8 mouse cellular contexts compared by ENCODE assay signal in genomic region chr11:97308806-97309450, GRCm38 (mm10). TPM values are rescaled to one million over a fixed set of nuclear protein-coding genes. Genes with fewer than 3 reads are reported as not detected.
DNase-seq lines count a peak whose midpoint lies in the region; ATAC-seq and TF ChIP-seq lines count a peak whose summit lies in the region.

No protein-coding gene starts in this region.

- no peaks in the 10 kb centered on the region for H3K36me3 ChIP-seq in lung, embryonic 16.5 days (ENCODE audit: control insufficient read depth, insufficient read depth, low read length)
- H3K36me3 ChIP-seq in embryonic facial prominence, embryonic 15.5 days: no peaks in the 10 kb centered on the region
- no peaks in the 10 kb centered on the region for H3K36me3 ChIP-seq in limb, embryonic 12.5 days
- H3K36me3 ChIP-seq in small intestine, adult 2 months (ENCODE audit: control insufficient read depth, insufficient read depth, low read length): no peaks in the 10 kb centered on the region

- H3K9ac ChIP-seq in lung, embryonic 16.5 days (ENCODE audit: low read length): no peak overlapping the region
- peak overlapping the region; percentile 39; the same call in 1 of the 2 replicates for H3K9ac ChIP-seq in embryonic facial prominence, embryonic 15.5 days
- no peak overlapping the region for H3K9ac ChIP-seq in limb, embryonic 12.5 days (replicated peaks)

- no peak for DNase-seq in lung, postnatal 14 days
- DNase-seq in cerebellum, postnatal 36 days: no peak
- DNase-seq in adrenal gland, postnatal 25 days: no peak
- DNase-seq in retina, postnatal 1 day: no peak

- peaks cover 13% of the 10 kb centered on the region for H3K4me1 ChIP-seq in lung, embryonic 16.5 days (replicated peaks; ENCODE audit: control insufficient read depth, insufficient read depth, low read length)
- peaks cover 25% of the 10 kb centered on the region for H3K4me1 ChIP-seq in embryonic facial prominence, embryonic 15.5 days
- H3K4me1 ChIP-seq in limb, embryonic 12.5 days (replicated peaks): peaks cover 19% of the 10 kb centered on the region
- peaks cover 2% of the 10 kb centered on the region; the same call in 1 of the 2 replicates for H3K4me1 ChIP-seq in small intestine, adult 2 months (ENCODE audit: control insufficient read depth, insufficient read depth, insufficient read length, low read length)

- H3K9me3 ChIP-seq in lung, embryonic 16.5 days (ENCODE audit: control insufficient read depth, low read length): no peaks in the 10 kb centered on the region
- H3K9me3 ChIP-seq in embryonic facial prominence, embryonic 15.5 days (replicated peaks): no peaks in the 10 kb centered on the region
- H3K9me3 ChIP-seq in limb, embryonic 12.5 days: no peaks in the 10 kb centered on the region

- H3K27ac ChIP-seq in lung, embryonic 16.5 days (ENCODE audit: low read length): no peak overlapping the region; the same call in 1 of the 2 replicates
- peak overlapping the region; percentile 79 for H3K27ac ChIP-seq in embryonic facial prominence, embryonic 15.5 days (replicated peaks)
- H3K27ac ChIP-seq in limb, embryonic 12.5 days: no peak overlapping the region
- H3K27ac ChIP-seq in small intestine, adult 2 months (ENCODE audit: insufficient read depth, low read depth, low read length): peak overlapping the region; percentile 83

- TF ChIP-seq POLR2A in small intestine, adult 2 months (IDR thresholded peaks at IDR 0.05; ENCODE audit: low read depth, low read length): no peak

- ATAC-seq in lung, embryonic 16.5 days (ENCODE audit: low read depth): no peak
- ATAC-seq in embryonic facial prominence, embryonic 15.5 days (ENCODE audit: insufficient number of reproducible peaks, low FRiP score, low TSS enrichment, low read depth): no peak
- ATAC-seq in limb, embryonic 12.5 days (ENCODE audit: insufficient number of reproducible peaks, insufficient read depth, low FRiP score, low TSS enrichment, low read depth): no peak

- WGBS in lung, embryonic 16.5 days: 26% methylated on average over 3 of the region's 3 CpGs
- 36% methylated on average over 3 of the region's 3 CpGs for WGBS in embryonic facial prominence, embryonic 15.5 days
- WGBS in limb, embryonic 12.5 days: 49% methylated on average over 3 of the region's 3 CpGs
- WGBS in small intestine, adult 2 months: 5% methylated on average over 3 of the region's 3 CpGs

- TF ChIP-seq CTCF in small intestine, adult 2 months (IDR thresholded peaks at IDR 0.05; ENCODE audit: extremely low read depth, insufficient read length, insufficient replicate concordance, low read depth, low read length): no peak

- peak overlapping the region; percentile 73 for H3K4me2 ChIP-seq in lung, embryonic 16.5 days (ENCODE audit: low read depth, low read length)
- peak overlapping the region; percentile 79 for H3K4me2 ChIP-seq in embryonic facial prominence, embryonic 15.5 days (replicated peaks)
- H3K4me2 ChIP-seq in limb, embryonic 12.5 days: peak overlapping the region; percentile 76

- H3K4me3 ChIP-seq in lung, embryonic 16.5 days (ENCODE audit: low read length): no peak overlapping the region; the same call in 1 of the 2 replicates
- peak overlapping the region; percentile 43 for H3K4me3 ChIP-seq in embryonic facial prominence, embryonic 15.5 days (replicated peaks)
- peak overlapping the region; percentile 42 for H3K4me3 ChIP-seq in limb, embryonic 12.5 days (replicated peaks)
- H3K4me3 ChIP-seq in small intestine, adult 2 months (ENCODE audit: low read depth, low read length): peak overlapping the region; percentile 51

- no peaks in the 10 kb centered on the region for H3K27me3 ChIP-seq in lung, embryonic 16.5 days (ENCODE audit: control insufficient read depth, insufficient read depth, low read depth, low read length)
- H3K27me3 ChIP-seq in embryonic facial prominence, embryonic 15.5 days: no peaks in the 10 kb centered on the region
- peaks cover 7% of the 10 kb centered on the region for H3K27me3 ChIP-seq in limb, embryonic 12.5 days
- no peaks in the 10 kb centered on the region for H3K27me3 ChIP-seq in small intestine, adult 2 months (ENCODE audit: control insufficient read depth, insufficient read depth, low read length)

RNA-seq across cellular contexts. Expression of gene Mrpl45, which starts 6.6 kb away (rescaled TPM):
- polyA plus RNA-seq in lung, embryonic 16.5 days (2015; fragmentation: Nextera tagmentation; extraction: Ambion mirVana): 42.2 and 43.0 TPM in 2 replicates
- polyA plus RNA-seq in embryonic facial prominence, embryonic 15.5 days (2015; fragmentation: Nextera tagmentation; extraction: Ambion mirVana): 36.8 and 43.6 TPM in 2 replicates
- polyA plus RNA-seq in limb, embryonic 12.5 days (2016; fragmentation: Nextera tagmentation; extraction: Ambion mirVana): 51.2 and 53.5 TPM in 2 replicates
- polyA plus RNA-seq in small intestine, adult 2 months (2012; rRNA removed): 4.9 and 8.6 TPM in 2 replicates
- 25.9 and 31.6 TPM in 2 replicates for total RNA-seq in adrenal gland, postnatal 25 days (2021)

RNA-seq across cellular contexts. Expression of gene Npepps, which starts 28.5 kb away (rescaled TPM):
- 74.5 and 86.5 TPM in 2 replicates for polyA plus RNA-seq in lung, embryonic 16.5 days (2015; fragmentation: Nextera tagmentation; extraction: Ambion mirVana)
- polyA plus RNA-seq in embryonic facial prominence, embryonic 15.5 days (2015; fragmentation: Nextera tagmentation; extraction: Ambion mirVana): 93.3 and 102 TPM in 2 replicates
- polyA plus RNA-seq in limb, embryonic 12.5 days (2016; fragmentation: Nextera tagmentation; extraction: Ambion mirVana): 81.1 and 85.8 TPM in 2 replicates
- polyA plus RNA-seq in small intestine, adult 2 months (2012; rRNA removed): 16.2 and 27.3 TPM in 2 replicates
- total RNA-seq in adrenal gland, postnatal 25 days (2021): 109 and 110 TPM in 2 replicates

RNA-seq across cellular contexts. Expression of gene Gpr179, which starts 42.9 kb away (rescaled TPM):
- polyA plus RNA-seq in lung, embryonic 16.5 days (2015; fragmentation: Nextera tagmentation; extraction: Ambion mirVana): 0.11 and 0.14 TPM in 2 replicates
- 0.05 and 0.18 TPM in 2 replicates for polyA plus RNA-seq in embryonic facial prominence, embryonic 15.5 days (2015; fragmentation: Nextera tagmentation; extraction: Ambion mirVana)
- 0.05 and 0.14 TPM in 2 replicates for polyA plus RNA-seq in limb, embryonic 12.5 days (2016; fragmentation: Nextera tagmentation; extraction: Ambion mirVana)
- polyA plus RNA-seq in small intestine, adult 2 months (2012; rRNA removed): 0.03 TPM in 2 replicates
- total RNA-seq in adrenal gland, postnatal 25 days (2021): 1.8 and 4.7 TPM in 2 replicates

RNA-seq across cellular contexts. Expression of gene Socs7, which starts 53.4 kb away (rescaled TPM):
- polyA plus RNA-seq in lung, embryonic 16.5 days (2015; fragmentation: Nextera tagmentation; extraction: Ambion mirVana): 3.2 TPM in 2 replicates
- polyA plus RNA-seq in embryonic facial prominence, embryonic 15.5 days (2015; fragmentation: Nextera tagmentation; extraction: Ambion mirVana): 4.8 TPM in 2 replicates
- 5.1 and 5.5 TPM in 2 replicates for polyA plus RNA-seq in limb, embryonic 12.5 days (2016; fragmentation: Nextera tagmentation; extraction: Ambion mirVana)
- 2.5 and 4.6 TPM in 2 replicates for polyA plus RNA-seq in small intestine, adult 2 months (2012; rRNA removed)
- 21.0 and 27.5 TPM in 2 replicates for total RNA-seq in adrenal gland, postnatal 25 days (2021)

Comparison
In these comparisons a context has a peak if more than half of its experiments do, and no peak if none do; other contexts are left out.
1. H3K27ac ChIP-seq: peak in embryonic facial prominence, embryonic 15.5 days (single experiment) and small intestine, adult 2 months (single experiment); none in lung, embryonic 16.5 days (single experiment) and limb, embryonic 12.5 days (single experiment).
2. Peak in every context shown above with its lines, with median percentiles within 50 percentile points of each other: H3K4me2 ChIP-seq.